Mouse (Mus musculus) cerebellum, adult (tissue): ENCODE results near the gene Sbk2.
A peak's percentile ranks its signal among the peaks of the same experiment; 100 is the strongest.

Source experiments
- ATAC-seq: cut with Nextera tagmentation; 2 replicates; pipeline ENCODE4 v1.9.2; 2017; ENCODE audit warnings: mild to moderate bottlenecking, moderate library complexity, mixed read lengths; ENCODE audit not compliant: insufficient number of reproducible peaks, low FRiP score, low TSS enrichment

Sbk2 gene

GRCm38 (mm10) chr7:4957361-4957760, 6.8 kb downstream of the Sbk2 start:
- ATAC-seq = no peak

- ATAC-seq = no peak
Measured at GRCm38 (mm10) chr7:4953815-4954445, 10.3 kb downstream of the Sbk2 start.

GRCm38 (mm10) chr7:4950561-4951342, 13.5 kb downstream of the Sbk2 start:
- no peak for ATAC-seq

GRCm38 (mm10) chr7:4948386-4948785, 15.8 kb downstream of the Sbk2 start:
- ATAC-seq = no peak

- no peak for ATAC-seq
Measured at GRCm38 (mm10) chr7:4947855-4948254, 16.4 kb downstream of the Sbk2 start.

- peak; percentile 87 for ATAC-seq
Measured at GRCm38 (mm10) chr7:4943223-4943815, 20.9 kb downstream of the Sbk2 start.

- no peak for ATAC-seq
Measured at GRCm38 (mm10) chr7:4942673-4943072, 21.5 kb downstream of the Sbk2 start.

- ATAC-seq = 0 out of 2 replicates have a peak, but pooled peaks have one; percentile 34
Measured at GRCm38 (mm10) chr7:4940068-4940479, 24.1 kb downstream of the Sbk2 start.

GRCm38 (mm10) chr7:4938456-4938855, 25.8 kb downstream of the Sbk2 start:
- no peak for ATAC-seq

- no peak for ATAC-seq
Measured at GRCm38 (mm10) chr7:4937392-4937791, 26.8 kb downstream of the Sbk2 start.

- no peak for ATAC-seq
Measured at GRCm38 (mm10) chr7:4936832-4937231, 27.4 kb downstream of the Sbk2 start.

GRCm38 (mm10) chr7:4934160-4934914, 29.9 kb downstream of the Sbk2 start:
- no peak for ATAC-seq

GRCm38 (mm10) chr7:4933103-4933502, 31.1 kb downstream of the Sbk2 start:
- no peak for ATAC-seq

GRCm38 (mm10) chr7:4928323-4928722, 35.9 kb downstream of the Sbk2 start:
- ATAC-seq = no peak

- ATAC-seq = no peak
Measured at GRCm38 (mm10) chr7:4927711-4928110, 36.5 kb downstream of the Sbk2 start.

GRCm38 (mm10) chr7:4926849-4927248, 37.4 kb downstream of the Sbk2 start:
- no peak for ATAC-seq

- ATAC-seq = no peak
Measured at GRCm38 (mm10) chr7:4925441-4926381, 38.5 kb downstream of the Sbk2 start, which contains the start of gene Ssc5d. Gene Ssc5d (plus strand): TSS chr7:4925785.

GRCm38 (mm10) chr7:4924891-4925301, 39.3 kb downstream of the Sbk2 start:
- ATAC-seq = no peak

- ATAC-seq = no peak
Measured at GRCm38 (mm10) chr7:4924483-4924882, 39.7 kb downstream of the Sbk2 start.
